In genomic region chr11:70811471-70812240, GRCm38 (mm10) we compare ENCODE assay signal across 21 mouse cellular contexts. TPM values are rescaled to one million over a fixed set of nuclear protein-coding genes. Genes with fewer than 3 reads are reported as not detected.
DNase-seq lines count a peak whose midpoint lies in the region; ATAC-seq and TF ChIP-seq lines count a peak whose summit lies in the region.
"Had no signal": no experiment of that assay in that cellular context is flagged by ENCODE, and none has a peak within 500 bp of the region (broad histone marks: within the 10 kb centered on the region; RNA-seq: fewer than 3 reads in every experiment).

No protein-coding gene starts in this region.

- DNase-seq in cerebellum, adult 2 months: peak; percentile 35 to 39
- DNase-seq in cerebellum, adult 11 months: no peak
- peak; percentile 23 for DNase-seq in midbrain, postnatal 0 days (ENCODE audit: low spot score)
- DNase-seq in cerebellum, postnatal 14 days: peak; percentile 77 to 79
- no peak for DNase-seq in adrenal gland, adult (ENCODE audit: inconsistent age in 2 of 2, low spot score in 1 of 2)
- DNase-seq in ovary, adult 18-20 months (ENCODE audit: low spot score): no peak
- DNase-seq: thymus, postnatal 36 days had no signal

- whole genome bisulfite sequencing in cerebellum, adult 2 months: 20% methylated on average over 13 of the region's 13 CpGs
- WGBS in midbrain, postnatal 0 days: 70% methylated on average over 13 of the region's 13 CpGs
- WGBS in midbrain, embryonic 16.5 days: 68% methylated on average over 13 of the region's 13 CpGs

- no peak for TF ChIP-seq CTCF in cerebellum, adult 2 months (IDR thresholded peaks at IDR 0.05; ENCODE audit: borderline replicate concordance, insufficient read depth, low read depth, low read length)
- TF ChIP-seq CTCF in midbrain, postnatal 0 days (IDR thresholded peaks at IDR 0.05): no peak

- no peak overlapping the region for H3K4me3 ChIP-seq in cerebellum, adult 2 months (replicated peaks; ENCODE audit: insufficient read depth, low read depth, low read length)
- no peak overlapping the region for H3K4me3 ChIP-seq in midbrain, postnatal 0 days (ENCODE audit: low read depth, low read length)
- H3K4me3 ChIP-seq in midbrain, embryonic 16.5 days (ENCODE audit: low read depth, low read length): no peak overlapping the region
- H3K4me3 ChIP-seq: forebrain, embryonic 10.5 days; heart, embryonic 13.5 days; hindbrain, embryonic 15.5 days; limb, embryonic 13.5 days; midbrain, embryonic 13.5 days had no signal

- no peak overlapping the region for H3K9ac ChIP-seq in midbrain, postnatal 0 days (replicated peaks; ENCODE audit: low read length, poor library complexity, severe bottlenecking)
- H3K9ac ChIP-seq in midbrain, embryonic 16.5 days (ENCODE audit: low read depth, low read length): no peak overlapping the region
- H3K9ac ChIP-seq: heart, embryonic 13.5 days; hindbrain, embryonic 15.5 days; limb, embryonic 13.5 days; liver, embryonic 14.5 days; midbrain, embryonic 13.5 days had no signal

- peaks cover 2% of the 10 kb centered on the region; the same call in 1 of the 2 replicates for H3K4me1 ChIP-seq in cerebellum, adult 2 months (ENCODE audit: control insufficient read depth, insufficient read depth, low read length)
- H3K4me1 ChIP-seq in midbrain, postnatal 0 days (ENCODE audit: insufficient read depth, low read length): no peaks in the 10 kb centered on the region
- no peaks in the 10 kb centered on the region for H3K4me1 ChIP-seq in midbrain, embryonic 16.5 days (ENCODE audit: control insufficient read depth, insufficient read depth, low read length)
- H3K4me1 ChIP-seq: forebrain, embryonic 10.5 days; heart, embryonic 13.5 days; hindbrain, embryonic 15.5 days; limb, embryonic 13.5 days had no signal

- no peak overlapping the region for H3K27ac ChIP-seq in cerebellum, adult 2 months (ENCODE audit: insufficient read depth, low read length)
- H3K27ac ChIP-seq in midbrain, postnatal 0 days (ENCODE audit: low read depth, low read length): no peak overlapping the region
- H3K27ac ChIP-seq in midbrain, embryonic 16.5 days (ENCODE audit: low read length): no peak overlapping the region
- H3K27ac ChIP-seq: forebrain, embryonic 10.5 days; heart, embryonic 13.5 days; hindbrain, embryonic 15.5 days; kidney, postnatal 0 days; limb, embryonic 13.5 days; liver, embryonic 14.5 days; midbrain, embryonic 13.5 days had no signal

- ATAC-seq in midbrain, postnatal 0 days (ENCODE audit: low FRiP score): no peak
- ATAC-seq in midbrain, embryonic 16.5 days: no peak
- ATAC-seq: intestine, embryonic 16.5 days; midbrain, embryonic 13.5 days had no signal

- no peaks in the 10 kb centered on the region for H3K27me3 ChIP-seq in cerebellum, adult 2 months (ENCODE audit: control insufficient read depth, insufficient read depth, low read length)
- no peaks in the 10 kb centered on the region for H3K27me3 ChIP-seq in midbrain, postnatal 0 days (ENCODE audit: insufficient read depth, low read length)
- H3K27me3 ChIP-seq in midbrain, embryonic 16.5 days (ENCODE audit: control insufficient read depth, insufficient read depth, low read depth, low read length): no peaks in the 10 kb centered on the region
- H3K27me3 ChIP-seq: CH12.LX; heart, embryonic 13.5 days; hindbrain, embryonic 15.5 days; limb, embryonic 13.5 days; midbrain, embryonic 13.5 days had no signal

- TF ChIP-seq POLR2A in cerebellum, adult 2 months (IDR thresholded peaks at IDR 0.05; ENCODE audit: borderline replicate concordance, insufficient read depth, low read length): no peak

- H3K9me3 ChIP-seq in midbrain, postnatal 0 days (ENCODE audit: low read length): no peaks in the 10 kb centered on the region
- H3K9me3 ChIP-seq in midbrain, embryonic 16.5 days (replicated peaks; ENCODE audit: control insufficient read depth, low read length, poor library complexity, severe bottlenecking): no peaks in the 10 kb centered on the region
- H3K9me3 ChIP-seq: forebrain, embryonic 10.5 days; heart, embryonic 13.5 days; hindbrain, embryonic 15.5 days; limb, embryonic 13.5 days; midbrain, embryonic 13.5 days had no signal

- H3K36me3 ChIP-seq in midbrain, postnatal 0 days (ENCODE audit: insufficient read depth, low read length): no peaks in the 10 kb centered on the region
- H3K36me3 ChIP-seq in midbrain, embryonic 16.5 days (ENCODE audit: control insufficient read depth, insufficient read depth, low read length): no peaks in the 10 kb centered on the region
- H3K36me3 ChIP-seq: forebrain, embryonic 10.5 days; heart, embryonic 13.5 days; hindbrain, embryonic 15.5 days; limb, embryonic 13.5 days; midbrain, embryonic 13.5 days had no signal

- H3K4me2 ChIP-seq in midbrain, postnatal 0 days (ENCODE audit: low read depth, low read length, poor library complexity, severe bottlenecking): no peak overlapping the region
- H3K4me2 ChIP-seq in midbrain, embryonic 16.5 days (ENCODE audit: low read length): no peak overlapping the region
- H3K4me2 ChIP-seq: heart, embryonic 13.5 days; hindbrain, embryonic 15.5 days; limb, embryonic 13.5 days; midbrain, embryonic 13.5 days had no signal

RNA-seq across cellular contexts. Expression of gene Scimp, which starts 0.7 kb away (rescaled TPM):
- 0.10 TPM in 1 of 2 replicates, not detected in the other for polyA plus RNA-seq in cerebellum, adult 2 months (2012; rRNA removed)
- not detected in 2 replicates for total RNA-seq in midbrain, postnatal 0 days (2014; rRNA removed)
- not detected in 2 replicates for polyA plus RNA-seq in midbrain, postnatal 0 days (2015; fragmentation: Nextera tagmentation; extraction: Ambion mirVana)
- polyA plus RNA-seq in midbrain, embryonic 16.5 days (2015; fragmentation: Nextera tagmentation; extraction: Ambion mirVana): not detected in 2 replicates
- total RNA-seq: gastrocnemius, adult 8-10 months; layer of hippocampus, postnatal 14 days; left cerebral cortex, postnatal 10 days; MEL had no signal
- polyA plus RNA-seq: forebrain, embryonic 10.5 days; hindbrain, embryonic 15.5 days had no signal

RNA-seq across cellular contexts. Expression of gene Rabep1, which starts 32.9 kb away (rescaled TPM):
- polyA plus RNA-seq in cerebellum, adult 2 months (2012; rRNA removed): 35.4 and 35.9 TPM in 2 replicates
- total RNA-seq in midbrain, postnatal 0 days (2014; rRNA removed): 66.4 and 98.4 TPM in 2 replicates
- polyA plus RNA-seq in midbrain, postnatal 0 days (2015; fragmentation: Nextera tagmentation; extraction: Ambion mirVana): 102 and 116 TPM in 2 replicates
- polyA plus RNA-seq in midbrain, embryonic 16.5 days (2015; fragmentation: Nextera tagmentation; extraction: Ambion mirVana): 88.6 and 91.0 TPM in 2 replicates

RNA-seq across cellular contexts. Expression of gene Zfp3, which starts 47.6 kb away (rescaled TPM):
- polyA plus RNA-seq in cerebellum, adult 2 months (2012; rRNA removed): 10.4 and 11.1 TPM in 2 replicates
- 8.7 and 10.0 TPM in 2 replicates for total RNA-seq in midbrain, postnatal 0 days (2014; rRNA removed)
- polyA plus RNA-seq in midbrain, postnatal 0 days (2015; fragmentation: Nextera tagmentation; extraction: Ambion mirVana): 9.7 and 10.3 TPM in 2 replicates
- polyA plus RNA-seq in midbrain, embryonic 16.5 days (2015; fragmentation: Nextera tagmentation; extraction: Ambion mirVana): 14.6 and 17.4 TPM in 2 replicates

Comparison
In these comparisons a context has a peak if more than half of its experiments do, and no peak if none do; other contexts are left out.
1. DNase-seq: peak in cerebellum, adult 2 months (2 of 2), midbrain, postnatal 0 days (single experiment) and cerebellum, postnatal 14 days (2 of 2); none in cerebellum, adult 11 months (single experiment), adrenal gland, adult (0 of 2) and ovary, adult 18-20 months (single experiment).